Mouse (Mus musculus) heart, postnatal 4 days (tissue): ENCODE measurements around the gene Irf2bp2. TPM values are rescaled to one million over a fixed set of nuclear protein-coding genes. Genes with fewer than 3 reads are reported as not detected.

Experiments
- DNase-seq: peaks from one replicate; pipeline ENCODE4 v3.0.0; 2021
- total RNA-seq, 2 experiments: library from RNA; stranded (reverse); gene quantifications; 2 replicates each; pipeline ENCODE4 v1.2.3; 2021

Irf2bp2 gene
- total RNA-seq, result 10 to 100 TPM; 98.2 to 100.0 TPM

- peak; percentile 92 for DNase-seq
Observed at GRCm38 (mm10) chr8:126593889-126594480, at the start of gene Irf2bp2. Gene Irf2bp2, minus strand, starts transcription at chr8:126593986.

GRCm38 (mm10) chr8:126642665-126643064, 48.9 kb upstream of the Irf2bp2 start:
- no peak for DNase-seq

- DNase-seq, result no peak
Observed at GRCm38 (mm10) chr8:126641568-126642295, 47.9 kb upstream of the Irf2bp2 start.

- DNase-seq, result peak; percentile 56
Observed at GRCm38 (mm10) chr8:126639161-126639560, 45.4 kb upstream of the Irf2bp2 start.

- no peak for DNase-seq
Observed at GRCm38 (mm10) chr8:126638027-126638426, 44.2 kb upstream of the Irf2bp2 start.

GRCm38 (mm10) chr8:126634541-126635048, 40.8 kb upstream of the Irf2bp2 start:
- DNase-seq, result no peak

- no peak for DNase-seq
Observed at GRCm38 (mm10) chr8:126628616-126629015, 34.8 kb upstream of the Irf2bp2 start.

GRCm38 (mm10) chr8:126626415-126626814, 32.6 kb upstream of the Irf2bp2 start:
- DNase-seq, result no peak

GRCm38 (mm10) chr8:126622111-126622795, 28.5 kb upstream of the Irf2bp2 start:
- no peak for DNase-seq

GRCm38 (mm10) chr8:126620721-126621120, 26.9 kb upstream of the Irf2bp2 start:
- no peak for DNase-seq

GRCm38 (mm10) chr8:126619487-126619886, 25.7 kb upstream of the Irf2bp2 start:
- no peak for DNase-seq

GRCm38 (mm10) chr8:126617665-126618064, 23.9 kb upstream of the Irf2bp2 start:
- DNase-seq, result no peak

- DNase-seq, result no peak
Observed at GRCm38 (mm10) chr8:126616736-126617135, 22.9 kb upstream of the Irf2bp2 start.

GRCm38 (mm10) chr8:126615765-126616164, 22.0 kb upstream of the Irf2bp2 start:
- peak; percentile 67 for DNase-seq

- DNase-seq, result peak; percentile 32
Observed at GRCm38 (mm10) chr8:126614740-126615132, 20.9 kb upstream of the Irf2bp2 start.

- DNase-seq, result peak; percentile 37
Observed at GRCm38 (mm10) chr8:126614062-126614739, 20.4 kb upstream of the Irf2bp2 start.

- no peak for DNase-seq
Observed at GRCm38 (mm10) chr8:126613143-126613542, 19.4 kb upstream of the Irf2bp2 start.

- DNase-seq, result no peak
Observed at GRCm38 (mm10) chr8:126612739-126613138, 19.0 kb upstream of the Irf2bp2 start.

GRCm38 (mm10) chr8:126610713-126611112, 16.9 kb upstream of the Irf2bp2 start:
- no peak for DNase-seq

GRCm38 (mm10) chr8:126609556-126610263, 15.9 kb upstream of the Irf2bp2 start:
- no peak for DNase-seq

- peak; percentile 69 for DNase-seq
Observed at GRCm38 (mm10) chr8:126603241-126603947, 9.6 kb upstream of the Irf2bp2 start.
